Mouse (Mus musculus): Measurements from ENCODE around the gene Ifngr1.

- no peak for TF ChIP-seq CTCF (IDR thresholded peaks at IDR 0.05; ENCODE audit: borderline replicate concordance, insufficient read depth, low read depth, low read length)
- TF ChIP-seq POLR2A (IDR thresholded peaks at IDR 0.05; ENCODE audit: borderline replicate concordance, insufficient read depth, low read length): no peak
Observed at GRCm38 (mm10) chr10:19627342-19627741, 35.6 kb downstream of the Ifngr1 start.

All from cerebellum, adult 2 months (tissue).